Mouse (Mus musculus): ENCODE data around the gene Olfr142. TPM values are rescaled to one million over a fixed set of nuclear protein-coding genes. Genes with fewer than 3 reads are reported as not detected.
"Not testable (repeated sequence)": the region's sequence is repeated elsewhere in the genome, so short reads cannot be mapped to it uniquely, and the experiment has no call there.

The Olfr142 gene
- not detected in 2 replicates for polyA plus RNA-seq (2014; fragmentation: Nextera tagmentation; extraction: Ambion mirVana)

DNA sequence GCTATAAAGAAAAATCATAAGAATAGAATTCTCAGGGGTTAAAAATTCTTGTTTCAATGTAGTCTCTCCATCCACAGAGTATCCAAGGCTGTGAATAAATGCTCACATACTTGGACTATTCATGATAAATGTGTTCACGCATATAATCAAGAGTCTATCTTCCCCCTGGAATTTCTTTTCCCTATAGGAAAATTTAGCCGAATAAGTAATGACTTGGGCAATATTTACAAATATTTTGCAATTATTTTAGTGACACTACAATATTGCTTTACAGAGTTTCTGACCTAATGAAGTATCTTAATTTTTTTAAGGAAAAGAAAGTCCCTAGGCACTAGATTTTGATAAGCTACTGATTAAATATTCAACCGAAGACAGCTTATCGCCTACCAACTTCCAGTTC, at the start of gene Olfr142:
TSS of gene Olfr142 (minus strand) at position 101 of the 400 bp plus-strand sequence.
- Histone ChIP-seq H3K4me3 (ENCODE audit: low read depth, low read length) (no peak within 1 kb of the TSS), H3K9me3 (replicated peaks; ENCODE audit: control insufficient read depth, low read length) (no peaks in the 10 kb centered on the region), H3K36me3 (ENCODE audit: control insufficient read depth, insufficient read depth, low read length) (no peaks in the 10 kb centered on the region), H3K27ac (ENCODE audit: low read depth, low read length) (no peak within 1 kb of the TSS), H3K27me3 (replicated peaks; ENCODE audit: control insufficient read depth, insufficient read depth, low read length) (no peaks in the 10 kb centered on the region), H3K4me1 (ENCODE audit: control insufficient read depth, insufficient read depth, low read length) (no peaks in the 10 kb centered on the region), H3K9ac (ENCODE audit: low read length) (no peak within 1 kb of the TSS), H3K4me2 (ENCODE audit: low read length) (no peak within 1 kb of the TSS)
- no peak for DNase-seq (ENCODE audit: low spot score)
- WGBS, result 97% methylated on average over 4 of the region's 4 CpGs
- ATAC-seq, result no peak

DNA sequence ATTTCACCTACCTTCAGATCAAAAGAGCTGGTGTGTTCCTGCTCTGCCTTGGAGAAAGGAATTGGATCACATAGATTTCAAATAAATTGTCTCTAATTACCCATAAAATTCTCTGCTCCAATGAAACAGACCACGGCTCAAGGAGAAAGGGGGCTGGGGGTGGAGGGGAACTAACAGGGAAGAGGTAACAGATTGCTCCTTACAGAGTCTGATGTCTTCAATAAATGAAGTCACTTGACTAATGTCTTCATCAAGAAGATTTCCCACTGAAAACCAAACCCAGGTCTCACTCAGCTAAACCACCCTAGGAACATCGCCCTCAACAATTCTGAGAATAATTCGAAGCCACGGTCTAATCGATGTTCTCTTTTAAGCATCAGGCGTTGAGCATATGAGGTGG, 35.3 kb upstream of the Olfr142 start, which contains the start of gene Olfr1272:
TSS of gene Olfr1272 (minus strand) at position 101 of the 400 bp plus-strand sequence.
- no peaks in the 10 kb centered on the region for H3K4me1 ChIP-seq (ENCODE audit: control insufficient read depth, insufficient read depth, low read length)
- H3K36me3 ChIP-seq (ENCODE audit: control insufficient read depth, insufficient read depth, low read length), result no peaks in the 10 kb centered on the region
- no peak within 1 kb of the TSS for H3K4me2 ChIP-seq (ENCODE audit: low read length)
- 79% methylated on average over 6 of the region's 6 CpGs for WGBS
- no peak for DNase-seq (ENCODE audit: low spot score)
- ATAC-seq, result no peak
- no peak within 1 kb of the TSS for H3K27ac ChIP-seq (ENCODE audit: low read depth, low read length)
- H3K9ac ChIP-seq (ENCODE audit: low read length), result no peak within 1 kb of the TSS
- H3K9me3 ChIP-seq (replicated peaks; ENCODE audit: control insufficient read depth, low read length), result no peaks in the 10 kb centered on the region
- no peaks in the 10 kb centered on the region for H3K27me3 ChIP-seq (replicated peaks; ENCODE audit: control insufficient read depth, insufficient read depth, low read length)
- no peak within 1 kb of the TSS for H3K4me3 ChIP-seq (ENCODE audit: low read depth, low read length)

DNA sequence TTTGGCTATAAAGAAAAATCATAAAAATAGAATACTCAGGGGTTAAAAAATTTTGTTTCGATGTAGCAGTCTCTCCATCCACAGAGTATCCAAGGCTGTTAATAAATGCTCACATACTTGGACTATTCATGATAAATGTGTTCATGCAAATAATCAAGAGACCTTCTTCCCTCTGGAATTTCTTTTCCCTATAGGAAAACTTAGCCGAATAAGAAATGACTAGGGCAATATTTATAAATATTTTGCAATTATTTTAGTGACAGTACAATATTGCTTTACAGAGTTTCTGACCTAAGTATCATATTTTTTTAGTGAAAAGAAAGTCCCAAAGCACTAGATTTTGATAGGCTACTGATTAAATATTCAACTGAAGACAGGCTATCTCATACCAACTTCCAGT, 13.5 kb upstream of the Olfr142 start, which contains the start of gene Olfr1271:
TSS of gene Olfr1271 (minus strand) at position 101 of the 400 bp plus-strand sequence.
- Histone ChIP-seq H3K4me1 (ENCODE audit: control insufficient read depth, insufficient read depth, low read length) (no peaks in the 10 kb centered on the region), H3K27me3 (replicated peaks; ENCODE audit: control insufficient read depth, insufficient read depth, low read length) (no peaks in the 10 kb centered on the region), H3K9ac (ENCODE audit: low read length) (no peak within 1 kb of the TSS), H3K9me3 (replicated peaks; ENCODE audit: control insufficient read depth, low read length) (no peaks in the 10 kb centered on the region), H3K4me3 (ENCODE audit: low read depth, low read length) (no peak within 1 kb of the TSS), H3K27ac (ENCODE audit: low read depth, low read length) (no peak within 1 kb of the TSS), H3K4me2 (ENCODE audit: low read length) (no peak within 1 kb of the TSS), H3K36me3 (ENCODE audit: control insufficient read depth, insufficient read depth, low read length) (no peaks in the 10 kb centered on the region)
- DNase-seq (ENCODE audit: low spot score) (no peak), ATAC-seq (no peak)
- WGBS, result 95% methylated on average over 2 of the region's 2 CpGs

DNA sequence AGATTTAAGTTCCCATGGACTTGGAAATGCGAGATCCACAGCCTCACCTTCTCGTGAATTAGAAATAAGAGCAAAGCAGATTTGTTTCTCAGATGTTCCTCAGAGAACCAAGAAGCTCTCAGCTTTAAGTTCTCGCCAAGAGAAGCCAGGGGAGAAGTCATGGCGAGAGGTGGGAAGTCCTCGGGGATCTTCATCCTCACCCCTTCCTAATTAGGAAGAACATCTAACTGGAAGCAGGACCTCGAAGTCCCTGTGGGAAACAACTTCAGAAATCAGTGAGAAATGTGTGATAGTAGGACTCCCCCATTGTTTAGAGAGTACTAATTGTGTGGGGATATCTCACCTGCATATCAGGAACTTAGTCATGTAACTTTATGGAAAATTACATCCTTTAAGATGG, 33.0 kb downstream of the Olfr142 start, which contains the start of gene Olfr1506:
TSS of gene Olfr1506 (minus strand) at position 101 of the 400 bp plus-strand sequence.
- ATAC-seq; H3K27me3 ChIP-seq (replicated peaks; ENCODE audit: control insufficient read depth, insufficient read depth, low read length); H3K36me3 ChIP-seq (ENCODE audit: control insufficient read depth, insufficient read depth, low read length); H3K9me3 ChIP-seq (replicated peaks; ENCODE audit: control insufficient read depth, low read length); H3K4me3 ChIP-seq (ENCODE audit: low read depth, low read length); H3K27ac ChIP-seq (ENCODE audit: low read depth, low read length); DNase-seq (ENCODE audit: low spot score); H3K9ac ChIP-seq (ENCODE audit: low read length); H3K4me1 ChIP-seq (ENCODE audit: control insufficient read depth, insufficient read depth, low read length); H3K4me2 ChIP-seq (ENCODE audit: low read length): not testable (repeated sequence)
- WGBS, result no CpG with 5 or more reads among the region's 6 CpGs

Other genes starting within 250 kb of the Olfr142 start
- gene Olfr1263, start 245.5 kb downstream of the Olfr142 start, polyA plus RNA-seq (2014; fragmentation: Nextera tagmentation; extraction: Ambion mirVana), result not detected in 2 replicates
- gene Olfr1264, start 232.0 kb downstream of the Olfr142 start, polyA plus RNA-seq (2014; fragmentation: Nextera tagmentation; extraction: Ambion mirVana), result not detected in 2 replicates
- not detected in 2 replicates for gene Olfr1265, start 222.3 kb downstream of the Olfr142 start, polyA plus RNA-seq (2014; fragmentation: Nextera tagmentation; extraction: Ambion mirVana)
- not detected in 2 replicates for gene Olfr140, start 194.0 kb downstream of the Olfr142 start, polyA plus RNA-seq (2014; fragmentation: Nextera tagmentation; extraction: Ambion mirVana)
- gene Olfr1269, start 136.2 kb downstream of the Olfr142 start, polyA plus RNA-seq (2014; fragmentation: Nextera tagmentation; extraction: Ambion mirVana), result not detected in 2 replicates
- gene Olfr32, start 115.3 kb downstream of the Olfr142 start, polyA plus RNA-seq (2014; fragmentation: Nextera tagmentation; extraction: Ambion mirVana), result not detected in 2 replicates
- gene Olfr1270, start 104.5 kb downstream of the Olfr142 start, polyA plus RNA-seq (2014; fragmentation: Nextera tagmentation; extraction: Ambion mirVana), result not detected in 2 replicates
- gene Olfr1506, start 33.1 kb downstream of the Olfr142 start, polyA plus RNA-seq (2014; fragmentation: Nextera tagmentation; extraction: Ambion mirVana), result not detected in 2 replicates
- not detected in 2 replicates for gene Olfr1271, start 13.4 kb upstream of the Olfr142 start, polyA plus RNA-seq (2014; fragmentation: Nextera tagmentation; extraction: Ambion mirVana)
- not detected in 2 replicates for gene Olfr1272, start 35.2 kb upstream of the Olfr142 start, polyA plus RNA-seq (2014; fragmentation: Nextera tagmentation; extraction: Ambion mirVana)
- not detected in 2 replicates for gene Gm13769, start 64.6 kb upstream of the Olfr142 start, polyA plus RNA-seq (2014; fragmentation: Nextera tagmentation; extraction: Ambion mirVana)
- gene Olfr1274-ps, start 141.1 kb upstream of the Olfr142 start, polyA plus RNA-seq (2014; fragmentation: Nextera tagmentation; extraction: Ambion mirVana), result not detected in 2 replicates